Mouse (Mus musculus) heart, postnatal 0 days (tissue): ENCODE measurements around the gene Lmod2.

ENCODE experiments used
- CTCF ChIP-seq: IDR thresholded peaks from 2 replicates; pipeline ENCODE4 v1.5.1; 2016; ENCODE audit warnings: antibody characterized with exemption, control low read depth, low read depth
- EP300 ChIP-seq: IDR thresholded peaks from 2 replicates; pipeline ENCODE4 v1.6.1; 2016; ENCODE audit warnings: antibody characterized with exemption, low read depth

DNA sequence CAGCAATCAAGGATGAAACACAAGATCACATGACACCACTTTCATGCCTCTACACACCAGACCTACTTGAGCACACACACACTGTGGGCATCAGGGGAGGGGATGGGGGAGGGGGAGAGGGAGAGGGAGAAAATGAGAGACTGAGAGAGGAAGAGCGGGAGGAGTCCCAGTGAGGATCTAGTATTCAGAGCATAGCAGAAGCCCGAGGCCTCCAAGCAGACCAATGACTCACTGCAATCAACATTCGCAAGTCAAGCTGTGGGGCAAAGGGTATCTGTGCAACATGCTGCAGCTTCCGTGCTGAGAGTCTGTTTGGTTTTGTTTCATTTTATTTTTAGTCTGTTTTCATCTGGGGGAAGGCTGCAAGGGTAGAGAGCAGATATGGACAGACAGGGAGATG lies 34.5 kb downstream of the Lmod2 start:
- TF ChIP-seq CTCF = no peak
- no peak for TF ChIP-seq EP300
